Comparison of ENCODE assay signal across 18 mouse cellular contexts in the genomic region with DNA sequence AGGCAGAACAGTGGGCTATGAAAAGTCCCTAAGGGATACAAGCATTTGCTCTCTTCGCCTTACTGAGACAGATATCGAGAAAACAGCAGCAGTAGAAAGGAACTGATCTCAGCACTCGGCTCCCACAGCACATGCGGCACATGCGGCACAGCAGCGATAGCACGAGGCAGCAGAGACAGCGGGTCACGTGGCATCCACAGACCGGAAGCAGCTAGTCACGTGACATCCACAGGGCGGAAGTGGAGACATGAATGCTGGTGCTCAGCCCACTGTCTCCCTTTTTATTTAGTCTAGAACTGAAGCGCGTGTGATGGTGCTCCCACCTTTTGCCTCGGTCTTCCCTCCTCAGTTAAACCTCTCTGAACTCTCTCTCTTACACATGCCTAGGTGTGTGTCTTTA. TPM values are rescaled to one million over a fixed set of nuclear protein-coding genes. Genes with fewer than 3 reads are reported as not detected.
"Had no signal": no experiment of that assay in that cellular context is flagged by ENCODE, and none has a peak within 500 bp of the region (broad histone marks: within the 10 kb centered on the region; RNA-seq: fewer than 3 reads in every experiment).

No protein-coding gene starts in this region.

- H3K9me3 ChIP-seq: limb, embryonic 13.5 days; midbrain, embryonic 13.5 days; neural tube, embryonic 13.5 days; stomach, embryonic 15.5 days had no signal

- H3K9ac ChIP-seq: limb, embryonic 13.5 days; liver, embryonic 14.5 days; midbrain, embryonic 13.5 days; neural tube, embryonic 13.5 days; stomach, embryonic 15.5 days had no signal

- H3K27ac ChIP-seq: limb, embryonic 13.5 days; liver, embryonic 14.5 days; midbrain, embryonic 13.5 days; neural tube, embryonic 13.5 days; stomach, embryonic 15.5 days had no signal

- H3K36me3 ChIP-seq: limb, embryonic 13.5 days; midbrain, embryonic 13.5 days; neural tube, embryonic 13.5 days; stomach, embryonic 15.5 days had no signal

- H3K4me3 ChIP-seq: limb, embryonic 13.5 days; midbrain, embryonic 13.5 days; neural tube, embryonic 13.5 days; stomach, embryonic 15.5 days had no signal

- ATAC-seq: intestine, embryonic 16.5 days; lung, postnatal 0 days; midbrain, embryonic 13.5 days had no signal

- H3K4me2 ChIP-seq: limb, embryonic 13.5 days; midbrain, embryonic 13.5 days; neural tube, embryonic 13.5 days; stomach, embryonic 15.5 days had no signal

- DNase-seq: kidney, adult 2 months; kidney, postnatal 36 days; layer of hippocampus, adult 9-11 months; layer of hippocampus, postnatal 36 days; lung, adult 2 months; lung, postnatal 36 days; right cerebral cortex, postnatal 14 days; thymus, adult 18-20 months; thymus, postnatal 14 days had no signal

- H3K4me1 ChIP-seq: limb, embryonic 13.5 days had no signal

- H3K27me3 ChIP-seq: neural tube, embryonic 13.5 days; stomach, embryonic 15.5 days had no signal

RNA-seq across cellular contexts. Expression of gene Trim67, which starts 9.7 kb away (rescaled TPM):
- polyA plus RNA-seq: liver, adult 2 months; spleen, adult 2 months had no signal
